Mouse (Mus musculus): Measurements from ENCODE around the gene Mllt1. TPM values are rescaled to one million over a fixed set of nuclear protein-coding genes. Genes with fewer than 3 reads are reported as not detected.
A peak's percentile ranks its signal among the peaks of the same experiment; 100 is the strongest.

Gene Mllt1
- total RNA-seq, 2 experiments from 2014 or later: 80.8 to 87.6 TPM

DNA sequence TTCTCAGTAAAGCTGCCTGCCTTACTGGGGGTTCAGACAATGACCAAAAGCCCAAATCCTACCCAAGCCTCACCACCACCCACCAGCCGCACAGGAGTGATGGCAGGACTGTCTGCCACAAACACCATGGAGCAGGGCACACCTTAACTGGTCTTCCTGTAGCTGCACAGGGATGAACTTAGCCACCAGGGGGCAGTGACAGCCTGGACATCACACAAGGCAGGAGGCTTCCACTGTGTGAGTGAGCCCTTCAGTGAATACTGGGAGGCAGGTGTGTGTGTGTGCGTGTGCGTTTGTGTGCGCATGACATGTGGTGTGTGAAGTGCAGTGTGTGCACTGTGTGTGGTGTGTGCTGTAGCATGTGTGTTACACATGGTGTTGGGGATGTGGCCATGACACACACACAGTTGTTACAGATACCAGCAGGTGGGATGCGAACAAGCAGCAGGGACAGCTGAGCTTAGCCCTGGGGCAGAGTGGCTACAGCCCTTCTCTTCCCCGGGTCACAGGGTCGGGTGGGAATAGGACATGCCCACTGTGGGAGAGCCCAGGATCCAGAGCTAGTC is 37.5 kb downstream of the Mllt1 start:
- peak; percentile 87 for TF ChIP-seq CTCF (IDR thresholded peaks at IDR 0.05)
- DNase-seq (ENCODE audit: extremely low spot score in 1 of 2, low spot score in 2 of 2): peak; percentile 77 to 84
- intact Hi-C loops (cut with DNase I): loop anchor here (2.0 kb wide), 2 partner anchors 53 to 89 kb away; no protein-coding TSS in a partner anchor
- Histone ChIP-seq H3K27ac (peak overlapping the region; percentile 69; the same call in 1 of the 2 replicates), H3K4me3 (no peak overlapping the region)

DNA sequence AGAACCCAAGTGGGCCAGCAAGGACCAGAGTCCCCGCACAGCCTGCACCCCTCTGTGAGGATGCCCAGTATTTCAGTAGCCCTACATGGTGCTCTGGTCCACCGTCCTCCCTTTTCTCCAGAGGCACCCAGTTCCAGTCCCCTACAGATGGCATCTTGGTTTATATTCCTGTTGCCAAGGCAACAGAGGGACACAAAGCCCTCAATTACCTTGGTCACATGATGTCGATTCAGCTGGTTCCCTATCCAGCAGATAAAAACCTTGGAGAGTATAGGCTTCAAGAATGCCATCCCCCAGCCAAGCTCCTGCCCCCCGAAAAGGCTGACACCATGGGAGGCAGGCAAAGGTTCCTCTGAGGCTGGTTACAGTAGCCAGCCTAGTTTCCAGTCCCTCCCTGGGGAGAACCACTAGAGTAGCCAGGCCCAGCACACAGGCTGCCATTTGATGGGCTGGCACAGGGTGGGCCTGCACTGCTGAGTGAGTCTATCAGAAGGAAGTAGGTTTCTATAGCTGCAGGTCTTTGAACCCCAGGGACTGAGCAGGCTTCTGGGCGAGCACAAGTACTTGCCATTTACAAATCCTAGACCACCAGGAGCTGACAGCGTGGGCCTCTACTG is 38.6 kb downstream of the Mllt1 start:
- intact Hi-C loops (cut with DNase I): loop anchor here (2.0 kb wide), 2 partner anchors 54 to 88 kb away; no protein-coding TSS in a partner anchor
- TF ChIP-seq CTCF (IDR thresholded peaks at IDR 0.05): no peak
- H3K4me3 ChIP-seq: no peak overlapping the region
- peak overlapping the region; percentile 72 for H3K27ac ChIP-seq
- DNase-seq (ENCODE audit: extremely low spot score in 1 of 2, low spot score in 2 of 2): no peak

DNA sequence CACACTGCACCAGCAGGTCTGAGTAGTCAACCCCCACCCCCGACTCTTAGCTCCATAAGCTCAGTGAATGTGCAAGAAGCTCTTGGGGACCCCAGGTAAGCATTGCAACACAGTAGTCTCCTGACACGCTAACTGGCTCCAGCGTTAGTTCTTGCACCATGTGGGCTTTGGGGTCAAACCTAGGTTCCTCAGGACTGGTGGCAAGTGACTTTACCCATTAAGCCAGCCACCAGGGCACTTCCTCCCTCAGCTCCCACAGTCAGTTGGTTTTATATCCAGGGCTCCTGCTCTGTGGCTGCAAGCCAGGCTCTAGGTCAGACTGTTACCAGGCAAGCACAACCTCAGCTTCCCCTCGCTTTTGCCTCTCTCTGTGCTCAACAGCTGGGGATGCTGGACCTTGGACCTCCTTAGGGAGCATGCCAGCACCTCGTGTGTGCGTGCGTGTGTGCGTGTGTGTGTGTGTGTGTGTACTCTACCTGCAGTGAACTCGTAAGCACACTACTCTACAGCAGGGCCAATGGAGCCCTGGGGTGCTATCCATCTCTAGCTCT is 39.8 kb downstream of the Mllt1 start:
- no peak for TF ChIP-seq CTCF (IDR thresholded peaks at IDR 0.05)
- intact Hi-C loops (cut with DNase I): no loop called here
- DNase-seq (ENCODE audit: extremely low spot score in 1 of 2, low spot score in 2 of 2): no peak
- Histone ChIP-seq H3K27ac (no peak overlapping the region), H3K4me3 (no peak overlapping the region)

DNA sequence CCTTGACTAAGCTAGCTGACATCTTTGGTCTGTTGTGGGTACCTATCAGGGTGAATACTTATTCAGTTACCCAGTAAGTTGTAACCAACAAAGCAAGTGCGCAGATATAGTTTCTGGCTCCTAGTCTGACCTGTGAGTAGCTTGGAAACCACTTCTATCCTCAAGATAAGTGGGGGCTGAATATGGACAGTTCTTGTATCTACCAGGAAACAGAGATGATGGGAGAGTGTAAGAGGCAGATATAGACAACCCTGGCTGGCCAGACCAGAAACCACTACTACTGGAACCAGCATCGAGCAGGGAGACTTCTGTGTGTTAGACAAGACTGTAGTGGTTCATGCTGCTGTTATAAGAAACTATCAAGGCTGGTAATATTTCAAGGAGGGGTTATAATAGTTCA is 45.2 kb downstream of the Mllt1 start:
- H3K4me3 ChIP-seq: no peak overlapping the region
- H3K27ac ChIP-seq: no peak overlapping the region
- TF ChIP-seq CTCF (IDR thresholded peaks at IDR 0.05): no peak
- intact Hi-C loops (cut with DNase I): no loop called here
- no peak for DNase-seq (ENCODE audit: extremely low spot score in 1 of 2, low spot score in 2 of 2)

DNA sequence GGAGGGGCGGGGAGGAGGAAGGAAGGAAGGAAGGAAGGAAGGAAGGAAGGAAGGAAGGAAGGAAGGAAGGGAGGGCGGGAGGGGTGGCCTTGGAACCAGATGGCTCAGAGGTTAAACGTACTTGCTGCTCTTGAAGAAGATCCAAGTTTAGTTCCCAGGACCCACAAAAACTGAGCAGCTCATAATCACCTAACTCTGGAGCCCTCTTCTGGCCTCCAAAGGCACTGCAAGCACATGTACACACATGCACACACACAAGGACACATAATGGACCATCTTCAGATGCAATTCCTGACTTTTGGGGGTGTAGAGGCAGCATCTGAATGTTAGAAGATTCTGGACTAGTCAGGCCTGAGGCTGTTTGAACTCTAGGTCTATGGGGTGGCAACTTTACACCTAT is 47.2 kb downstream of the Mllt1 start:
- H3K27ac ChIP-seq: no peak overlapping the region
- no peak overlapping the region for H3K4me3 ChIP-seq
- intact Hi-C loops (cut with DNase I): no loop called here
- no peak for DNase-seq (ENCODE audit: extremely low spot score in 1 of 2, low spot score in 2 of 2)
- peak; percentile 16 for TF ChIP-seq CTCF (IDR thresholded peaks at IDR 0.05)

DNA sequence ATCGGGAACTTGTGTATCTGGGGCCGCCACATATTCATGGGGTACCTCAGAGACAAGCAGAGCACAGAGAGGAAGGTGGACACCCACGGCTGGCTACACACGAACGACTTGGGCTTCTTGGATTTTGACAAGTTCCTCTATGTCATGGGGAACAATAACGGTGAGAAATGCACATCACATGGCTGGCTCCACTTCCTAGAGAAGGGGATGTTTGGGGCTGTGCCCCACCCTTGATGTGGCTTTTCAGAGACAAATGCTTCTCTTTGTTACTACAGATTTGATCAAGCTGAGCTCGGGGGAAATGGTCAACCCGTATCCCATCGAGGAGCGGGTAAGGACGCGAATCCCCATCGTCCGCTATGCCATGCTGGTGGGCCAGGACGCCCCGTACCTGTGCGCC is 50.4 kb downstream of the Mllt1 start:
- H3K27ac ChIP-seq: no peak overlapping the region
- intact Hi-C loops (cut with DNase I): no loop called here
- DNase-seq (ENCODE audit: extremely low spot score in 1 of 2, low spot score in 2 of 2): no peak
- H3K4me3 ChIP-seq: no peak overlapping the region
- no peak for TF ChIP-seq CTCF (IDR thresholded peaks at IDR 0.05)

DNA sequence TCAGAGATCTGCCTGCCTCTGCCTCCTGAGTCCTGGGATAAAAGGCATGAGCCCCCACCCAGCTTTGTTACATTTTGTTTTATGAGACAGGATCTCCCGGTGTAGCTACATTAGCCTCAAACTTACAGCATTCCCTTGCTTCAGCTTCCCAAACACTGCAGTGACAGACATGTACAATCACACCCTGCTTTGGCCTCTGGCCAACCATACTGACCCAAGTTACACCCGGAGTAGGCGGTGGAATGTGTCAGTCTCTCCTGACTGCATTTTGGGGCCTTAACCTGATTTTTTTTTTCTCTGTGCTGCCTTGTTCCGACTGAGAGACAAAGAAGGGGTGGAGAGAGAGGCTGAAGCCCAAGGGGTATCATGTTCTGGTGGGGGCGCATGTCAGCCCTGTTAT is 50.9 kb downstream of the Mllt1 start:
- H3K4me3 ChIP-seq: no peak overlapping the region
- DNase-seq (ENCODE audit: extremely low spot score in 1 of 2, low spot score in 2 of 2): no peak
- no peak for TF ChIP-seq CTCF (IDR thresholded peaks at IDR 0.05)
- intact Hi-C loops (cut with DNase I): no loop called here
- H3K27ac ChIP-seq: no peak overlapping the region

DNA sequence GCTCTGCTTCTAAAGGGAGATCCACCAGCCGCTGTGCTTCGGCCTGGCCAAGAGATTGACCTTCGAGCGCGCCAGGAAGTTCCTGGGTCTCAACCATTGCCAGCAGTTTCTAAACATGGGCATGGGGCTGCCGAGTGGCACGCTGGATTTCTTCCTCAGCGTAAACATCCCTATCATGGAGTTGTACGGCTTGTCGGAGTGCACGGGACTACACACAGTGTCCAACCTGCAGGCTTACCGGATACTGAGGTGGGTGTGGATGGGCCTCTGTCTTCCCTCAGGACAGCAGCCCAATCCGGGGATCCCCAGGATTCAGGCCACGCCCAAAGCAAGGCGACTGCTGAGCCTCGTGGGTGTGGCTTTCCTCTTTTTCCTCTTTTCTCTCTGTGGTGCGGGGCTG is 51.6 kb downstream of the Mllt1 start:
- intact Hi-C loops (cut with DNase I): no loop called here
- H3K4me3 ChIP-seq: peak overlapping the region; percentile 31
- no peak for DNase-seq (ENCODE audit: extremely low spot score in 1 of 2, low spot score in 2 of 2)

DNA sequence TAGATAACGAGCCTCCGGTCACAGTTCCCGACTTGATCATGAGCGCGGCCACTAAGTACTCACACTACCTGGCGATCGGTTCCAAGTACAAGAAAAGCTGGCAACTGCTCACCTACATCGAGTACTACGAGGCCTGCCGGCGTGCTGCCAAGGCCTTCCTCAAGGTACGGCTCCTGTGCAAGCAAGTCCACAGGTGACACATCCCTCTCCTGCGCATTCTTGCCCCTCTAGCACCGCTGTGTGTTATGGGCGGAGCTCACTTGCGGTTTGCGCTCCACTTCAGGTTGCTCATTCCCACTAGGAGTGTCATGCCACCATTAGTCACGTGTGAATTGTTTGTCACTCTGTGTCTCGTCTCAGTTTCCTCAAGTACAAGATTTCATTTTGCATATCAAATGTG is 57.8 kb downstream of the Mllt1 start:
- H3K4me3 ChIP-seq: no peak overlapping the region
- no peak for TF ChIP-seq CTCF (IDR thresholded peaks at IDR 0.05)
- no peak overlapping the region for H3K27ac ChIP-seq
- DNase-seq (ENCODE audit: extremely low spot score in 1 of 2, low spot score in 2 of 2): no peak
- intact Hi-C loops (cut with DNase I): no loop called here

More for the DNA sequence above, 51.6 kb downstream of the Mllt1 start:
- TF ChIP-seq CTCF (IDR thresholded peaks at IDR 0.05): no peak
- no peak overlapping the region for H3K27ac ChIP-seq

DNA sequence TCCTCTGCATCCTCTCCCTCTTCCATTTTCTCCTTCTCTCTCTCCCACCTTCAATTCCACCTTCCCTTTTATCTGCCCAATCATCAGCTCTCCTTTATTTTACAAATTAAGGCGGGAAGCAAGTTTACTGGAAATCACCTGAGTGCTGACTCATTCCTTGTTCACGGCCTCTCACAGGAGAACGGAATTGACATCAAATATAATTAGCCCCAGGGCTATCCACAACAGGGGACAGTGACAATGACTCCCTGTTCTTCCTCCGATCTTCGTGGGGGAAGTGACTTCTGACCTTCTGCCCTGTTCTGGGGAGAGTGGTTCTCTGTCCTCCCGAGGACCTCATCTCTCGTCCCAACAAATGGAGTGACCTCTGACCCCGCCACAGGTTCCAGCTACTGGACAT is 58.2 kb downstream of the Mllt1 start:
- no peak for TF ChIP-seq CTCF (IDR thresholded peaks at IDR 0.05)
- intact Hi-C loops (cut with DNase I): no loop called here
- no peak for DNase-seq (ENCODE audit: extremely low spot score in 1 of 2, low spot score in 2 of 2)
- Histone ChIP-seq H3K27ac (no peak overlapping the region), H3K4me3 (no peak overlapping the region)

DNA sequence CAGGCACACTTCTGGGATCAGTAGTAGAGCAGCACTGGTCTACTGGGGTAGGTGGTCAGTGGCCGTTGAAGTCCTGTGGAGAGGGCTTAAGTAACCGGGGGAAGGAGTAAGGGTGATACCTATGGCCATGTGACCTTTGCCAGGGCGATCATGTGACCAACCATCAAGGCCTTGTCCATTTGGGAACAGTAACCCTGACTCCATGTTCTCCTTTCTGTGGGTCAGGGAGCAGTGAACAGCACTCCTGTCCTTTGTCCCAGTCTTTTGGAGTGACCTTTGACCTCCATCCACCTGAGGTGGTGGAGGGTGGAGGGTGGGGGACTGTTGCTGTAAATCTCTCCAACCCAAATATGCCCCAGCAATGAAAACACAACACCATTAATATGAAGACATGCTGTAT is 58.8 kb downstream of the Mllt1 start:
- TF ChIP-seq CTCF (IDR thresholded peaks at IDR 0.05): no peak
- DNase-seq (ENCODE audit: extremely low spot score in 1 of 2, low spot score in 2 of 2): no peak
- Histone ChIP-seq H3K27ac (no peak overlapping the region), H3K4me3 (no peak overlapping the region)
- intact Hi-C loops (cut with DNase I): no loop called here

DNA sequence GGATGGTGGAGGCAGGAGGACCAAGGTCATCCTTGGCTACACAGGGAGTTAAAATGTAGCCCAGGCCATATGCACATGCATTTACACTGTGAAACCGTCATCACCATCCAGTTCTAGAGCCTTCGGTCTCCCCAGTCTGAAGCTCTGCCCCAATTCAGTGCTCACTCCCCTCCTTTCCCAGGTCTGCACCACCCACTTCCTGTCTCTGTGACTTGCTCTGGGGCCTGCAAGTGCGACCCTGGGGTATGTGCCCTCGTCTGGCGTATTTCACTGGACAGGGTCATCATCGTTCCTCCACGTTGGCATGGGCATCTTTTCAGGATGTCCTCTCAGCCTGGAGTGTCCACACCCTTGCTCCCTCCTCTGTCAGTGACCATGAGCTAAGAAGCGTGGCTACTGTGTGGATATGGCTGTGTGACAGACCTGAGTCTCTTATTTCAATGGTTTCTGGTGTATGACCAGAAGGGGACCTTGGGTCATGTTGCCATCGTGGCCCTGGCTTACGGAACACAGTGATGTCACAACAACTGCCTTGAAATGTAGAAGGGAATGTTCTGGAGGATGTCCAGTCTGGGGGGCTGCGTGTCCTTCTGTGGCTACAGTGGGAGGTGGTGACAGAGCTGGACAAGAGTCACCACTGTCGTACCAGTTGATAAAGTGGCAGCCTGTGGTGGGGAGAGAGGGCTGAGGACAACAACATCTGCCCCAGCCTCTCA is 60.1 kb downstream of the Mllt1 start, which contains the start of gene 1700061G19Rik:
1700061G19Rik (plus strand) TSS at position 542 of the 716 bp plus-strand sequence.
- no peak within 1 kb of the TSS for H3K4me3 ChIP-seq
- intact Hi-C loops (cut with DNase I): no loop called here
- no peak for TF ChIP-seq CTCF (IDR thresholded peaks at IDR 0.05)
- no peak for DNase-seq (ENCODE audit: extremely low spot score in 1 of 2, low spot score in 2 of 2)
- H3K27ac ChIP-seq: no peak within 1 kb of the TSS
